Comparison of ENCODE assay signal across 8 mouse cellular contexts in the genomic region with DNA sequence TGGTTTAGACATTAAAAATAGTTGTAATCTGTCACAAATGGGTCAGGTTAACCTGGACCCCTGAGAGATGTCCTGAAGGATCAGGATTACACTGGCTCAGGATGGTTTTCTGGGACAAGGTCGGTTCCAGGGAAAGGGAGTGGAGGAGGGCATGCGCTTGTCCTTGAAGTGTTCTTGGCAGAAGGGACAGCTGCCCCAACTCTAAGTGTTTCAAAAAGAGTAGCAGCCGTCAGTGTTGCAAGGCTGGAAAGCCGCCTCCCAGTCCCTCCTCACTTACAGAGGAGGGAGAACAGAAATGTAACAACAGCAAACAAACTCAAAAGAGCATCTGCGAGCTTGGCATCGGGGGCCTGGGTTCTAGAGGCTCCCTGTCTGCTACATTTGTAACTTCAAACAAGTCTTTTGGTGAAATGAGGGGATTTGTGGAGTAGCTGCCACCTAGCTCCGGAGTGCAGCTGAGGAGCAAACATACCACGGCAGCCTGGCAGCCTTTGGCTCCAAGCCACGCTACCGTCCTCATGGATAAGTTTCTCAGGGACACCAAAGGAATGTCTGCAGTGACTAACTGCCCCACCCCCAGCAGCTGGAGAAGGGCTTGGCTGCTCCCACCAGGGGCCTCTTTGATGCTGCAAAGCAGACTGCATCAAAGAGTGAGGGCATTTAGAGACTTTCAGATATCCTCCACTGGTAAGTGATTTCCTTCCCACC. TPM values are rescaled to one million over a fixed set of nuclear protein-coding genes. Genes with fewer than 3 reads are reported as not detected.
DNase-seq lines count a peak whose midpoint lies in the region; ATAC-seq lines count a peak whose summit lies in the region.

No protein-coding gene starts in this region.

- peak; percentile 13 for DNase-seq in layer of hippocampus, adult 9-11 months
- no peak for DNase-seq in layer of hippocampus, adult 11-12 months (ENCODE audit: low spot score)
- DNase-seq in adrenal gland, postnatal 14 days = peak; percentile 93
- peak; percentile 84 for DNase-seq in lung, postnatal 10 days

- no peak overlapping the region for H3K9ac ChIP-seq in forebrain, embryonic 12.5 days
- H3K9ac ChIP-seq in hindbrain, embryonic 15.5 days = no peak overlapping the region
- H3K9ac ChIP-seq in stomach, embryonic 16.5 days (ENCODE audit: low read length) = peak overlapping the region; percentile 23

- 20% methylated on average over 10 of the region's 10 CpGs for WGBS in forebrain, embryonic 12.5 days
- 18% methylated on average over 10 of the region's 10 CpGs for WGBS in hindbrain, embryonic 15.5 days
- 22% methylated on average over 10 of the region's 10 CpGs for WGBS in stomach, embryonic 16.5 days

- no peak for ATAC-seq in forebrain, embryonic 12.5 days (ENCODE audit: low FRiP score)
- ATAC-seq in hindbrain, embryonic 15.5 days (ENCODE audit: low FRiP score, low read depth) = peak; percentile 36; the same call in 1 of the 2 replicates
- ATAC-seq in stomach, embryonic 16.5 days (ENCODE audit: insufficient read depth, low FRiP score) = no peak
- ATAC-seq in granulocyte monocyte progenitor cell, adult 5-6 weeks (replicated peaks; ENCODE audit: poor library complexity, severe bottlenecking) = no peak

- H3K4me1 ChIP-seq in forebrain, embryonic 12.5 days = peaks cover 61% of the 10 kb centered on the region
- peaks cover 51% of the 10 kb centered on the region for H3K4me1 ChIP-seq in hindbrain, embryonic 15.5 days (replicated peaks)
- H3K4me1 ChIP-seq in stomach, embryonic 16.5 days (ENCODE audit: control insufficient read depth, insufficient read depth, low read length) = peaks cover 35% of the 10 kb centered on the region

- H3K9me3 ChIP-seq in forebrain, embryonic 12.5 days = no peaks in the 10 kb centered on the region
- no peaks in the 10 kb centered on the region for H3K9me3 ChIP-seq in hindbrain, embryonic 15.5 days
- no peaks in the 10 kb centered on the region for H3K9me3 ChIP-seq in stomach, embryonic 16.5 days (replicated peaks; ENCODE audit: control insufficient read depth, low read length)

- H3K4me2 ChIP-seq in forebrain, embryonic 12.5 days = peak overlapping the region; percentile 13
- peak overlapping the region; percentile 28 for H3K4me2 ChIP-seq in hindbrain, embryonic 15.5 days
- 0 out of 2 replicates have a peak overlapping the region, but pooled peaks have one; percentile 1 for H3K4me2 ChIP-seq in stomach, embryonic 16.5 days (ENCODE audit: low read depth, low read length)

- H3K36me3 ChIP-seq in forebrain, embryonic 12.5 days (replicated peaks) = peaks cover 3% of the 10 kb centered on the region; the same call in 1 of the 2 replicates
- 0 out of 2 replicates have a peak, but pooled peaks cover 4% of the 10 kb centered on the region for H3K36me3 ChIP-seq in hindbrain, embryonic 15.5 days
- H3K36me3 ChIP-seq in stomach, embryonic 16.5 days (ENCODE audit: control insufficient read depth, insufficient read depth, low read length) = no peaks in the 10 kb centered on the region

- peaks cover 5% of the 10 kb centered on the region; the same call in 1 of the 2 replicates for H3K27me3 ChIP-seq in forebrain, embryonic 12.5 days
- H3K27me3 ChIP-seq in hindbrain, embryonic 15.5 days = no peaks in the 10 kb centered on the region
- H3K27me3 ChIP-seq in stomach, embryonic 16.5 days (ENCODE audit: control insufficient read depth, insufficient read depth, low read length) = no peaks in the 10 kb centered on the region

- peak overlapping the region; percentile 37; the same call in 1 of the 2 replicates for H3K27ac ChIP-seq in forebrain, embryonic 12.5 days
- H3K27ac ChIP-seq in hindbrain, embryonic 15.5 days (replicated peaks) = peak overlapping the region; percentile 30
- H3K27ac ChIP-seq in stomach, embryonic 16.5 days (ENCODE audit: low read length) = peak overlapping the region; percentile 60

- H3K4me3 ChIP-seq in forebrain, embryonic 12.5 days (replicated peaks) = no peak overlapping the region
- no peak overlapping the region for H3K4me3 ChIP-seq in hindbrain, embryonic 15.5 days
- no peak overlapping the region for H3K4me3 ChIP-seq in stomach, embryonic 16.5 days (replicated peaks; ENCODE audit: low read length)

RNA-seq across cellular contexts. Expression of a gene that starts 44.5 kb away (rescaled TPM):
- 13.7 and 14.3 TPM in 2 replicates for total RNA-seq in adrenal gland, postnatal 14 days (2021)
- polyA plus RNA-seq in forebrain, embryonic 12.5 days (2016; fragmentation: Nextera tagmentation; extraction: Ambion mirVana) = 43.0 and 49.3 TPM in 2 replicates
- polyA plus RNA-seq in hindbrain, embryonic 15.5 days (2015; fragmentation: Nextera tagmentation; extraction: Ambion mirVana) = 38.8 and 40.0 TPM in 2 replicates
- 4.1 and 6.1 TPM in 2 replicates for polyA plus RNA-seq in stomach, embryonic 16.5 days (2015; fragmentation: Nextera tagmentation; extraction: Ambion mirVana)
- not detected in 2 replicates for total RNA-seq in granulocyte monocyte progenitor cell, adult 5-6 weeks (2014; fragmentation: Nextera tagmentation)
- total RNA-seq in granulocyte monocyte progenitor cell, adult 5-6 weeks (2017) = not detected in 2 replicates
